Mouse (Mus musculus): Measurements from ENCODE around the gene Igf2bp2. TPM values are rescaled to one million over a fixed set of nuclear protein-coding genes. Genes with fewer than 3 reads are reported as not detected.

The Igf2bp2 gene
- polyA plus RNA-seq, 1 experiment from 2014 or later: 132 TPM

DNA sequence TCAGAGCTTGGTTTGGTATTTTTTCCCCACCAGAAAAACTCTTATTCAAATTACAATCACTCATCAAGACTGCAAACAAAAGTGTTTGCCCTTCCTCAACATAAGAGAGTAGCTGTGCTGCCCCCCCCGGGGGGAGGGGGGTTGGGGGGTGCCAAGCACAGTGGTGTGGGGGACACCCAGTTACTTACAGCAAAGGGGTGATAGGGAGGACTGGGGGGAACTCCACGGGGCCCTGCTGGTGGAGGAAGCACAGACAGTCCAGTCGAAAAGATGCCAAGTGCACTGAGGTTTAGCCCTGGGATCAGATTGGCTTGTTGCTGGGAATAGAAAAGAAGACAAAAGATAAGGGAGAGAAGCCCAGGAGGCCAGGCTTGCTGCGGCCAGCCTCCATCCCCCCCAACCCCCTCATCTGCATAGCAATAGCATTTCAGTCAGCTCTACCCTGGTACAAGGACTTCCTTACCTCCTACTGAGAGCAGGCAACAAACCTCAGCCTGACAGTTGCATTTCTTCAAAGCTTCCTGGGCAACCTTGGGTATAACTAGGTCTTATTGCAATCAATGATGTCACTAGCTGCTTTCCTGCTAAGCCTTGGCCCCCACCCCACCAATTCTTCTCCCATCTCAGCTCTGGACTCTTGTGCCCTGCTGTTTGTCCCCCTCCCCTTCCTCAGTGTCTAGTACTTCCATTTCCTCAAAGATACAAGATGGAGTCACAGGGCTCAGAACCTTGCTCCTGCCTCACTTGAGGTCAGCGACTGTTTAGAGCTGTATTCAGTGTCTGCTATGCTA lies 87.1 kb downstream of the Igf2bp2 start:
- Histone ChIP-seq H3K36me3 (ENCODE audit: control insufficient read depth, insufficient read depth, low read length) (peaks cover 5% of the 10 kb centered on the region; the same call in 1 of the 2 replicates), H3K27me3 (ENCODE audit: control insufficient read depth, insufficient read depth, low read length) (no peaks in the 10 kb centered on the region), H3K4me2 (replicated peaks; ENCODE audit: low read depth, low read length) (no peak overlapping the region), H3K27ac (ENCODE audit: low read depth, low read length) (peak overlapping the region; percentile 76), H3K9me3 (ENCODE audit: control insufficient read depth, low read length) (no peaks in the 10 kb centered on the region), H3K4me1 (replicated peaks; ENCODE audit: control insufficient read depth, insufficient read depth, low read length) (0 out of 2 replicates have a peak, but pooled peaks cover 4% of the 10 kb centered on the region), H3K9ac (ENCODE audit: low read depth, low read length) (no peak overlapping the region), H3K4me3 (ENCODE audit: low read depth, low read length) (no peak overlapping the region)
- WGBS: 16% methylated on average over 5 of the region's 5 CpGs
- DNase-seq (ENCODE audit: low spot score) (peak; percentile 33), ATAC-seq (ENCODE audit: low FRiP score) (peak; percentile 70)

DNA sequence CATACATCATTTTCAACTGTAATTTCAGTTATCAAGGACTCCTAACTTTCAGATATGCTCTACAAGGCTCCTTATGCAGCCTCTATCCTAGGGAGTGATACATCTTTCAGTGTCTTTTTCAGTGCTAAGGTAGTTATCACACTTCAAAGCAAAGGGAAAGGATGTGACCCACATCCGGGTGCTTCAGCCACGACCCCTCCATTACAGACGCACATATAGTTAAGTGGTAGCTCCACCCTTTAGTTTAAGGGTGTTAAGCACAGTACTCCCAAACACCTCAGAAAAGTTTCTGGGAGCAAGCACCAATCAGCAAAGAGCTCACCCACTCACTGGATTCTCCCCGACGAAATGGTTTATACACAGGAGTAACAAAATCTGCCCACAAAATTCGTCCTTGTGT lies 88.0 kb downstream of the Igf2bp2 start:
- H3K36me3 ChIP-seq (ENCODE audit: control insufficient read depth, insufficient read depth, low read length): peaks cover 5% of the 10 kb centered on the region; the same call in 1 of the 2 replicates
- no peak overlapping the region for H3K4me2 ChIP-seq (replicated peaks; ENCODE audit: low read depth, low read length)
- DNase-seq (ENCODE audit: low spot score) (no peak), ATAC-seq (ENCODE audit: low FRiP score) (no peak)
- H3K27ac ChIP-seq (ENCODE audit: low read depth, low read length): no peak overlapping the region
- no peaks in the 10 kb centered on the region for H3K27me3 ChIP-seq (ENCODE audit: control insufficient read depth, insufficient read depth, low read length)
- H3K4me3 ChIP-seq (ENCODE audit: low read depth, low read length): no peak overlapping the region
- no peaks in the 10 kb centered on the region for H3K9me3 ChIP-seq (ENCODE audit: control insufficient read depth, low read length)
- 73% methylated on average over 6 of the region's 6 CpGs for WGBS
- H3K4me1 ChIP-seq (replicated peaks; ENCODE audit: control insufficient read depth, insufficient read depth, low read length): 0 out of 2 replicates have a peak, but pooled peaks cover 4% of the 10 kb centered on the region
- no peak overlapping the region for H3K9ac ChIP-seq (ENCODE audit: low read depth, low read length)

DNA sequence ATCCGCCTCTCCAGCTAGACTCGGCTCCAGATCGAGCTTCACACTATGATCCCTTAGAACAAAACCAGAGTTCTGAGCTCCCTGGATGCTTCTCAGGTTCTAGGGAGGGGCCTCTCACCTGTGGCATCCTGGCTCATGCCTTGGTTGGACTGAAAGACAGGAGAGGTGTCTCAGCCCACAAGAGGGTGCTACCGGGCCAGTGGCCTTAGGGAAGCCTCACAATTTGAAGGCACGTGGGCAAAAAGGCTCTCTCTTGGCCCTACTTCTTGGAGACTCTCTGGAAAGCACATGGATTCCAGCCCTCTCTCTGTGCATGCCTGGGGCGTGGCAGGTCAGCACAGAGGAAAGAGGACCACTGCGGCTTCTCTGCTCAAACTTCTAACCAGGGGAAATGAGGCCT lies 91.7 kb downstream of the Igf2bp2 start:
- H3K27ac ChIP-seq (ENCODE audit: low read depth, low read length): no peak overlapping the region
- no peak overlapping the region for H3K4me3 ChIP-seq (ENCODE audit: low read depth, low read length)
- no peaks in the 10 kb centered on the region for H3K27me3 ChIP-seq (ENCODE audit: control insufficient read depth, insufficient read depth, low read length)
- H3K9ac ChIP-seq (ENCODE audit: low read depth, low read length): no peak overlapping the region
- H3K36me3 ChIP-seq (ENCODE audit: control insufficient read depth, insufficient read depth, low read length): peaks cover 7% of the 10 kb centered on the region
- WGBS: 84% methylated on average over 7 of the region's 7 CpGs
- no peak for ATAC-seq (ENCODE audit: low FRiP score)
- no peak for DNase-seq (ENCODE audit: low spot score)
- H3K4me1 ChIP-seq (replicated peaks; ENCODE audit: control insufficient read depth, insufficient read depth, low read length): 0 out of 2 replicates have a peak, but pooled peaks cover 4% of the 10 kb centered on the region
- no peaks in the 10 kb centered on the region for H3K9me3 ChIP-seq (ENCODE audit: control insufficient read depth, low read length)
- H3K4me2 ChIP-seq (replicated peaks; ENCODE audit: low read depth, low read length): no peak overlapping the region

DNA sequence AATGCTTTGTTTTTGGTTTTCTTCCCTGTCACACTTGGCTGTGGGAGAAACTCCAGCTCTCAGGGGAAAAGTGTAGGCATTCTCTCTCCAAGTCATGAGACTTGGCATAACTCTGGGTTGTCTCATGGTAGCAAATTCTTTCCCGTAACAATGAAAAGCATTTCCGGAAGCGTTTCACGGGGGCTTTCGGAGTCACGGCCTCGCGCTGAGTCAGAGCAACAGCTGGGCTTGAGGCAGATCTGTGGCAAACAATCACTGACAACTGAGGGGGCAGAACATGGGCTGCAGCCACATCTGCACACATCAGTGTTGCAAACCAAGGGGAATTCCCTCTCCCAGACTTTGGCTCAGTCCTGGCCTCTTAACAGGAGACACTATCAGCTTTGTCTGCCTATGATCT lies 95.7 kb downstream of the Igf2bp2 start:
- no peak for ATAC-seq (ENCODE audit: low FRiP score)
- Histone ChIP-seq H3K9me3 (ENCODE audit: control insufficient read depth, low read length) (no peaks in the 10 kb centered on the region), H3K4me3 (ENCODE audit: low read depth, low read length) (no peak overlapping the region), H3K9ac (ENCODE audit: low read depth, low read length) (no peak overlapping the region), H3K27ac (ENCODE audit: low read depth, low read length) (no peak overlapping the region), H3K27me3 (ENCODE audit: control insufficient read depth, insufficient read depth, low read length) (no peaks in the 10 kb centered on the region), H3K4me1 (replicated peaks; ENCODE audit: control insufficient read depth, insufficient read depth, low read length) (no peaks in the 10 kb centered on the region), H3K4me2 (replicated peaks; ENCODE audit: low read depth, low read length) (no peak overlapping the region), H3K36me3 (ENCODE audit: control insufficient read depth, insufficient read depth, low read length) (peaks cover 9% of the 10 kb centered on the region)
- WGBS: 96% methylated on average over 8 of the region's 8 CpGs
- DNase-seq (ENCODE audit: low spot score): no peak

DNA sequence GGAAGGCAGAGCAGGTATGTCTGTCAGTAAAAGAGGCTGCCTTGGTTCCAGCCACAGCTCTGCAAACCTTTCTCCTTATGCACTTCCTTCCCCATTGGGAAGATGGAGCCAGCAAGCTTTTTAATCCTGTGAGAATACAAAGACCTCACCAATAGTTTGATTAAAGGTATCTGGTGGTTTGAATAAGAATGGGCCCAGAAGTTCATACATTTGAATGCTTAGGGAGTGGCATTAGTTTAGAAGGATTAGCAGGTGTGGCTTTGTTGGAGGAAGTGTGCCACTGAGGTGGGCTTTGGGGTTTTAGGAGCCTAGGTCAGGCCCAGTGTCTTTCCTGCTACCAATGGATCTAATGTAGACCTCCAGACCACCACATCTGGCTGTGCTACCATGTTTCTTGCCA lies 97.6 kb downstream of the Igf2bp2 start:
- Histone ChIP-seq H3K4me2 (replicated peaks; ENCODE audit: low read depth, low read length) (no peak overlapping the region), H3K27ac (ENCODE audit: low read depth, low read length) (no peak overlapping the region), H3K4me3 (ENCODE audit: low read depth, low read length) (no peak overlapping the region), H3K27me3 (ENCODE audit: control insufficient read depth, insufficient read depth, low read length) (no peaks in the 10 kb centered on the region), H3K4me1 (replicated peaks; ENCODE audit: control insufficient read depth, insufficient read depth, low read length) (no peaks in the 10 kb centered on the region), H3K36me3 (ENCODE audit: control insufficient read depth, insufficient read depth, low read length) (peaks cover 9% of the 10 kb centered on the region), H3K9me3 (ENCODE audit: control insufficient read depth, low read length) (no peaks in the 10 kb centered on the region), H3K9ac (ENCODE audit: low read depth, low read length) (no peak overlapping the region)
- no peak for DNase-seq (ENCODE audit: low spot score)
- no peak for ATAC-seq (ENCODE audit: low FRiP score)

DNA sequence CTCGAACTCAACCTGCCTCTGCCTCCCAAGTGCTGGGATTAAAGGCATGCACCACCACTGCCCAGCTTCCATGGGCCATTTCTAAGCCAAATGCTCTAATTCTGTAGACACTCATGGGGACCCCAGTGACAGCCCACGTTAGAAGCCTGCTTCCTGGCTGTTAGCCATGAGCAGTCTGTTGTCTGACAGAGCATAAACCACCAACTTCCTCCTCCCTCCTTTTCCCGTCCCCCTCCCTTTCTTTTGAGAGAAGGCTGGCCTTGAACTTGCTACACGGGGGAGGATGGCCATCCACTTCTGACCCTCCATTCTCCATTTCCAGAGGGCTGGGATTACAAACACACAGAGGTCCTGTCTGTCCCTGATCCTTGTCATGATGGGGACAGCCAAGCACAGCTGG lies 100.8 kb downstream of the Igf2bp2 start:
- H3K27me3 ChIP-seq (ENCODE audit: control insufficient read depth, insufficient read depth, low read length): no peaks in the 10 kb centered on the region
- H3K4me3 ChIP-seq (ENCODE audit: low read depth, low read length): no peak overlapping the region
- H3K4me2 ChIP-seq (replicated peaks; ENCODE audit: low read depth, low read length): no peak overlapping the region
- H3K9me3 ChIP-seq (ENCODE audit: control insufficient read depth, low read length): no peaks in the 10 kb centered on the region
- DNase-seq (ENCODE audit: low spot score) (no peak), ATAC-seq (ENCODE audit: low FRiP score) (no peak)
- H3K27ac ChIP-seq (ENCODE audit: low read depth, low read length): no peak overlapping the region
- 89% methylated on average over 4 of the region's 4 CpGs for WGBS
- H3K36me3 ChIP-seq (ENCODE audit: control insufficient read depth, insufficient read depth, low read length): peaks cover 5% of the 10 kb centered on the region
- H3K4me1 ChIP-seq (replicated peaks; ENCODE audit: control insufficient read depth, insufficient read depth, low read length): no peaks in the 10 kb centered on the region
- no peak overlapping the region for H3K9ac ChIP-seq (ENCODE audit: low read depth, low read length)

DNA sequence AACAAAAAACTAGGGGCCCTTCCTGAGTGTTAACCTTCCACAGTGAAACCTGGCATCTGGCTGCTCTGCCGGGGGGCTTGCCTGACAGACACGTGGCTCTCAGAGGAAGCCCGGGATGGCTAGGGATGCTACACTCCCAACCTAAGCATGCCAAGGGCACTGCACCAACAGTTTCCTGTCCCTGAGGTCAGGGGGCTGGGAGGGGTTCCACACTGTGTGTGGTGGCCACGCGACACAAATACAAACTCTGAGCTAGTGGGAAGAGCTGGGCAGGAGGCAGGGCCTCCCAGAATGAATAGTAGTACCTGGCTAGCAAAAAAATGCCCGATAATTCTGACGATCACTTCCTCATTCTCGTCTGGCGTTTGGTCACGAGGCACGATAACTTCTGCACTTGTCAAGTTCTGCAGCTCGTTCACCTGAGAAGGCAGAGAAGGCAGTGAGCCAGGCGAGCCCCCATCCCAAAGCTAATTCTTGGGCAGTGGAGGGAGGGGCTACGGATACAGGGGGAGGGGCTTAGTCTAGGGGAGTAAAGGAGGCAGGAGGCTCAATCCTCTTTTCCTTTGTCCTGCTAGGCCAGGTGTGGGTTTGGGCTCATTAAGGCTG lies 101.4 kb downstream of the Igf2bp2 start:
- peaks cover 5% of the 10 kb centered on the region; the same call in 1 of the 2 replicates for H3K36me3 ChIP-seq (ENCODE audit: control insufficient read depth, insufficient read depth, low read length)
- 91% methylated on average over 14 of the region's 14 CpGs for WGBS
- no peak for DNase-seq (ENCODE audit: low spot score)

DNA sequence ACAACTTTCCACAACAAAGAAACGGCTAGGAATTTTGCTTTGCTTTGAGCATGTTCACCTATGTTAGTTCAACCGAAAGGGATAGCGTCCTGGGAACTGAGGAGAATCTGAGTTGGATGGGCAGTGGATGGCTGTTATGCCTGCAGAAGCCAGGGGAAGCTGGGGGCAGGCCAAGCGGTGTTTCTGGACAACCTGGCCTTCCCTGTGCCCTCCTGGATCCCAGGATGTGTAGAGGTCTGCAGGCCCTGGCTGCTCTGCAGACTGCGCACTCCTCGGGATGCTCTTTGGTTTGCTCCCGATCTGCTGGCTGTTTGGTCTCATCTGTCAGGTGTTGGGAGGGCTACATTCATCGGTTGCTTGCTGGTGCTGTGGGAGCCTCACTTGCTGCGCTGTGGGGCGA lies 102.7 kb downstream of the Igf2bp2 start:
- no peaks in the 10 kb centered on the region for H3K27me3 ChIP-seq (ENCODE audit: control insufficient read depth, insufficient read depth, low read length)
- no peaks in the 10 kb centered on the region for H3K9me3 ChIP-seq (ENCODE audit: control insufficient read depth, low read length)
- H3K4me2 ChIP-seq (replicated peaks; ENCODE audit: low read depth, low read length): no peak overlapping the region
- 96% methylated on average over 10 of the region's 10 CpGs for WGBS
- H3K4me1 ChIP-seq (replicated peaks; ENCODE audit: control insufficient read depth, insufficient read depth, low read length): no peaks in the 10 kb centered on the region
- peaks cover 5% of the 10 kb centered on the region; the same call in 1 of the 2 replicates for H3K36me3 ChIP-seq (ENCODE audit: control insufficient read depth, insufficient read depth, low read length)
- H3K4me3 ChIP-seq (ENCODE audit: low read depth, low read length): no peak overlapping the region
- ATAC-seq (ENCODE audit: low FRiP score) (no peak), DNase-seq (ENCODE audit: low spot score) (no peak)
- H3K9ac ChIP-seq (ENCODE audit: low read depth, low read length): no peak overlapping the region
- no peak overlapping the region for H3K27ac ChIP-seq (ENCODE audit: low read depth, low read length)

More for the DNA sequence above, 101.4 kb downstream of the Igf2bp2 start:
- H3K4me3 ChIP-seq (ENCODE audit: low read depth, low read length): no peak overlapping the region
- no peak overlapping the region for H3K9ac ChIP-seq (ENCODE audit: low read depth, low read length)
- no peaks in the 10 kb centered on the region for H3K9me3 ChIP-seq (ENCODE audit: control insufficient read depth, low read length)
- H3K4me2 ChIP-seq (replicated peaks; ENCODE audit: low read depth, low read length): no peak overlapping the region
- no peaks in the 10 kb centered on the region for H3K4me1 ChIP-seq (replicated peaks; ENCODE audit: control insufficient read depth, insufficient read depth, low read length)
- no peak overlapping the region for H3K27ac ChIP-seq (ENCODE audit: low read depth, low read length)
- H3K27me3 ChIP-seq (ENCODE audit: control insufficient read depth, insufficient read depth, low read length): no peaks in the 10 kb centered on the region
- no peak for ATAC-seq (ENCODE audit: low FRiP score)

DNA sequence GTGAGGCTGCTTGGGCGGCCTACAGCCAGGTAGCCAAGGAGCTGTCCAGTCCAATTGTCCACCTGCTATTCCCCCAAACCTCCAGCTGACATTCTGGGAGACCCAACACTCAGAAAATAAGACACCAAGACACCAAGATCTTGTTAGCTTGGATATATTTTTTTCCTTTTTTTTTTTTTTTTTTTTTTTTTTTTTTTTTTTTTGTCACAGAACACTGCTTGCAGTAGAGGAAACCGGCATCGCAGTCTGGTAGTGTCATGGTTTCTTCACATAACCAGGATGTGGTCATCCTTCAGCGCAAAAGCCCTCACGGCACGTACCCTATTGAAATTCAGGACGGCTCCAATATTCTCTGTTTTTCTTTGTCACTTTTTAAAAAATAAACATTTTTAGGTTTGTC lies 104.2 kb downstream of the Igf2bp2 start:
- 97% methylated on average over 7 of the region's 7 CpGs for WGBS
- Histone ChIP-seq H3K4me2 (replicated peaks; ENCODE audit: low read depth, low read length) (no peak overlapping the region), H3K27me3 (ENCODE audit: control insufficient read depth, insufficient read depth, low read length) (no peaks in the 10 kb centered on the region), H3K4me1 (replicated peaks; ENCODE audit: control insufficient read depth, insufficient read depth, low read length) (no peaks in the 10 kb centered on the region), H3K9me3 (ENCODE audit: control insufficient read depth, low read length) (no peaks in the 10 kb centered on the region), H3K9ac (ENCODE audit: low read depth, low read length) (no peak overlapping the region), H3K27ac (ENCODE audit: low read depth, low read length) (no peak overlapping the region), H3K4me3 (ENCODE audit: low read depth, low read length) (no peak overlapping the region), H3K36me3 (ENCODE audit: control insufficient read depth, insufficient read depth, low read length) (peaks cover 5% of the 10 kb centered on the region; the same call in 1 of the 2 replicates)
- ATAC-seq (ENCODE audit: low FRiP score) (no peak), DNase-seq (ENCODE audit: low spot score) (no peak)
